Mouse (Mus musculus): ENCODE results near the gene Ano10. TPM values are rescaled to one million over a fixed set of nuclear protein-coding genes. Genes with fewer than 3 reads are reported as not detected.
A peak's percentile ranks its signal among the peaks of the same experiment; 100 is the strongest.

Ano10 gene
- polyA plus RNA-seq, 1 experiment, result 62.4 TPM

- no peak overlapping the region for H3K4me3 ChIP-seq (replicated peaks; ENCODE audit: control insufficient read depth, low read depth, low read length)
- H3K27ac ChIP-seq (ENCODE audit: control insufficient read depth, insufficient read depth, low read depth, low read length, poor library complexity), result no peak overlapping the region
- WGBS, result 59% methylated on average over 7 of the region's 7 CpGs
- H3K4me1 ChIP-seq (ENCODE audit: control insufficient read depth, insufficient read depth, low read length), result no peaks in the 10 kb centered on the region; the same call in 1 of the 2 replicates
- TF ChIP-seq POLR2A (IDR thresholded peaks at IDR 0.05; ENCODE audit: borderline replicate concordance, control insufficient read depth, low read depth, low read length), result no peak
- no peak for TF ChIP-seq CTCF (IDR thresholded peaks at IDR 0.05; ENCODE audit: control insufficient read depth, insufficient read depth, low read length)
Observed at GRCm38 (mm10) chr9:122187451-122187921, 106.7 kb downstream of the Ano10 start.

GRCm38 (mm10) chr9:122186643-122187226 is 107.5 kb downstream of the Ano10 start:
- TF ChIP-seq POLR2A (IDR thresholded peaks at IDR 0.05; ENCODE audit: borderline replicate concordance, control insufficient read depth, low read depth, low read length) (no peak), CTCF (IDR thresholded peaks at IDR 0.05; ENCODE audit: control insufficient read depth, insufficient read depth, low read length) (no peak)
- 63% methylated on average over 1 of the region's 1 CpGs for WGBS
- no peak overlapping the region for H3K27ac ChIP-seq (ENCODE audit: control insufficient read depth, insufficient read depth, low read depth, low read length, poor library complexity)

GRCm38 (mm10) chr9:122185953-122186352 is 108.3 kb downstream of the Ano10 start:
- TF ChIP-seq CTCF (IDR thresholded peaks at IDR 0.05; ENCODE audit: control insufficient read depth, insufficient read depth, low read length), result no peak
- TF ChIP-seq POLR2A (IDR thresholded peaks at IDR 0.05; ENCODE audit: borderline replicate concordance, control insufficient read depth, low read depth, low read length), result no peak

More at GRCm38 (mm10) chr9:122186643-122187226, 107.5 kb downstream of the Ano10 start:
- Histone ChIP-seq H3K4me1 (ENCODE audit: control insufficient read depth, insufficient read depth, low read length) (no peaks in the 10 kb centered on the region; the same call in 1 of the 2 replicates), H3K4me3 (replicated peaks; ENCODE audit: control insufficient read depth, low read depth, low read length) (no peak overlapping the region)

GRCm38 (mm10) chr9:122185061-122185460 is 109.2 kb downstream of the Ano10 start:
- H3K4me1 ChIP-seq (ENCODE audit: control insufficient read depth, insufficient read depth, low read length), result no peaks in the 10 kb centered on the region; the same call in 1 of the 2 replicates
- TF ChIP-seq CTCF (IDR thresholded peaks at IDR 0.05; ENCODE audit: control insufficient read depth, insufficient read depth, low read length) (peak; percentile 75), POLR2A (IDR thresholded peaks at IDR 0.05; ENCODE audit: borderline replicate concordance, control insufficient read depth, low read depth, low read length) (no peak)
- no peak overlapping the region for H3K27ac ChIP-seq (ENCODE audit: control insufficient read depth, insufficient read depth, low read depth, low read length, poor library complexity)
- H3K4me3 ChIP-seq (replicated peaks; ENCODE audit: control insufficient read depth, low read depth, low read length), result no peak overlapping the region
- 8% methylated on average over 2 of the region's 2 CpGs for WGBS

More at GRCm38 (mm10) chr9:122185953-122186352, 108.3 kb downstream of the Ano10 start:
- Histone ChIP-seq H3K27ac (ENCODE audit: control insufficient read depth, insufficient read depth, low read depth, low read length, poor library complexity) (no peak overlapping the region), H3K4me3 (replicated peaks; ENCODE audit: control insufficient read depth, low read depth, low read length) (no peak overlapping the region), H3K4me1 (ENCODE audit: control insufficient read depth, insufficient read depth, low read length) (no peaks in the 10 kb centered on the region; the same call in 1 of the 2 replicates)
- 88% methylated on average over 6 of the region's 6 CpGs for WGBS

- 81% methylated on average over 3 of the region's 3 CpGs for WGBS
- Histone ChIP-seq H3K27ac (ENCODE audit: control insufficient read depth, insufficient read depth, low read depth, low read length, poor library complexity) (no peak overlapping the region), H3K4me3 (replicated peaks; ENCODE audit: control insufficient read depth, low read depth, low read length) (no peak overlapping the region), H3K4me1 (ENCODE audit: control insufficient read depth, insufficient read depth, low read length) (no peaks in the 10 kb centered on the region; the same call in 1 of the 2 replicates)
- no peak for TF ChIP-seq CTCF (IDR thresholded peaks at IDR 0.05; ENCODE audit: control insufficient read depth, insufficient read depth, low read length)
- TF ChIP-seq POLR2A (IDR thresholded peaks at IDR 0.05; ENCODE audit: borderline replicate concordance, control insufficient read depth, low read depth, low read length), result no peak
Observed at GRCm38 (mm10) chr9:122184329-122184728, 109.9 kb downstream of the Ano10 start.

GRCm38 (mm10) chr9:122183074-122183473 is 111.1 kb downstream of the Ano10 start:
- WGBS, result 86% methylated on average over 4 of the region's 4 CpGs
- no peak overlapping the region for H3K4me3 ChIP-seq (replicated peaks; ENCODE audit: control insufficient read depth, low read depth, low read length)
- H3K4me1 ChIP-seq (ENCODE audit: control insufficient read depth, insufficient read depth, low read length), result no peaks in the 10 kb centered on the region; the same call in 1 of the 2 replicates
- no peak for TF ChIP-seq POLR2A (IDR thresholded peaks at IDR 0.05; ENCODE audit: borderline replicate concordance, control insufficient read depth, low read depth, low read length)
- no peak for TF ChIP-seq CTCF (IDR thresholded peaks at IDR 0.05; ENCODE audit: control insufficient read depth, insufficient read depth, low read length)
- no peak overlapping the region for H3K27ac ChIP-seq (ENCODE audit: control insufficient read depth, insufficient read depth, low read depth, low read length, poor library complexity)

GRCm38 (mm10) chr9:122180105-122180504 is 114.1 kb downstream of the Ano10 start:
- WGBS, result 40% methylated on average over 3 of the region's 3 CpGs
- TF ChIP-seq CTCF (IDR thresholded peaks at IDR 0.05; ENCODE audit: control insufficient read depth, insufficient read depth, low read length), result no peak
- no peak for TF ChIP-seq POLR2A (IDR thresholded peaks at IDR 0.05; ENCODE audit: borderline replicate concordance, control insufficient read depth, low read depth, low read length)
- Histone ChIP-seq H3K27ac (ENCODE audit: control insufficient read depth, insufficient read depth, low read depth, low read length, poor library complexity) (no peak overlapping the region), H3K4me3 (replicated peaks; ENCODE audit: control insufficient read depth, low read depth, low read length) (no peak overlapping the region), H3K4me1 (ENCODE audit: control insufficient read depth, insufficient read depth, low read length) (no peaks in the 10 kb centered on the region)

- 73% methylated on average over 4 of the region's 4 CpGs for WGBS
- TF ChIP-seq POLR2A (IDR thresholded peaks at IDR 0.05; ENCODE audit: borderline replicate concordance, control insufficient read depth, low read depth, low read length), result no peak
- no peak for TF ChIP-seq CTCF (IDR thresholded peaks at IDR 0.05; ENCODE audit: control insufficient read depth, insufficient read depth, low read length)
- Histone ChIP-seq H3K4me1 (ENCODE audit: control insufficient read depth, insufficient read depth, low read length) (no peaks in the 10 kb centered on the region), H3K4me3 (replicated peaks; ENCODE audit: control insufficient read depth, low read depth, low read length) (no peak overlapping the region), H3K27ac (ENCODE audit: control insufficient read depth, insufficient read depth, low read depth, low read length, poor library complexity) (no peak overlapping the region)
Observed at GRCm38 (mm10) chr9:122178427-122178826, 115.8 kb downstream of the Ano10 start.

Measured in bone marrow, adult 2 months (tissue).